Mouse (Mus musculus): ENCODE measurements around the gene Hook2. TPM values are rescaled to one million over a fixed set of nuclear protein-coding genes. Genes with fewer than 3 reads are reported as not detected.

The Hook2 gene
- polyA plus RNA-seq, 1 experiment from 2014 or later: 18.6 TPM

GRCm38 (mm10) chr8:85025098-85025932 is 34.9 kb downstream of the Hook2 start, which contains the start of gene Asna1:
Asna1 (minus strand) TSS chr8:85025281.
- peak; percentile 93 for ATAC-seq (ENCODE audit: low FRiP score, low read depth)
- Histone ChIP-seq H3K27me3 (no peaks in the 10 kb centered on the region), H3K4me1 (peaks cover 33% of the 10 kb centered on the region), H3K27ac (peak within 1 kb of the TSS; percentile 72), H3K9me3 (no peaks in the 10 kb centered on the region), H3K4me2 (replicated peaks) (peak within 1 kb of the TSS; percentile 94), H3K9ac (peak within 1 kb of the TSS; percentile 78), H3K36me3 (peaks cover 49% of the 10 kb centered on the region), H3K4me3 (peak within 1 kb of the TSS; percentile 99)
- WGBS: 5% methylated on average over 30 of the region's 30 CpGs

- peaks cover 33% of the 10 kb centered on the region for H3K4me1 ChIP-seq
- under 1% methylated on average over 75 of the region's 75 CpGs for WGBS
- peak within 1 kb of the TSS; percentile 92 for H3K27ac ChIP-seq
- peaks cover 49% of the 10 kb centered on the region for H3K36me3 ChIP-seq
- H3K27me3 ChIP-seq: no peaks in the 10 kb centered on the region
- peak; percentile 82 for ATAC-seq (ENCODE audit: low FRiP score, low read depth)
- no peaks in the 10 kb centered on the region for H3K9me3 ChIP-seq
- peak within 1 kb of the TSS; percentile 94 for H3K4me2 ChIP-seq (replicated peaks)
- peak within 1 kb of the TSS; percentile 99 for H3K9ac ChIP-seq
- H3K4me3 ChIP-seq: peak within 1 kb of the TSS; percentile 99
Measured at GRCm38 (mm10) chr8:85026670-85027515, 36.5 kb downstream of the Hook2 start, which contains the start of gene Trir. Trir (plus strand) TSS chr8:85026823.

GRCm38 (mm10) chr8:85027516-85027855 is 37.1 kb downstream of the Hook2 start:
- H3K4me2 ChIP-seq (replicated peaks): peak overlapping the region; percentile 94
- peaks cover 49% of the 10 kb centered on the region for H3K36me3 ChIP-seq
- no peak for ATAC-seq (ENCODE audit: low FRiP score, low read depth)
- no peaks in the 10 kb centered on the region for H3K27me3 ChIP-seq
- peak overlapping the region; percentile 92 for H3K27ac ChIP-seq
- peak overlapping the region; percentile 99 for H3K9ac ChIP-seq
- H3K4me1 ChIP-seq: peaks cover 33% of the 10 kb centered on the region
- WGBS: under 1% methylated on average over 13 of the region's 13 CpGs
- no peaks in the 10 kb centered on the region for H3K9me3 ChIP-seq
- peak overlapping the region; percentile 99 for H3K4me3 ChIP-seq

GRCm38 (mm10) chr8:85027922-85028321 is 37.5 kb downstream of the Hook2 start:
- peak overlapping the region; percentile 94 for H3K4me2 ChIP-seq (replicated peaks)
- WGBS: 39% methylated on average over 2 of the region's 2 CpGs
- no peak for ATAC-seq (ENCODE audit: low FRiP score, low read depth)
- H3K4me1 ChIP-seq: peaks cover 33% of the 10 kb centered on the region
- H3K9me3 ChIP-seq: no peaks in the 10 kb centered on the region
- H3K27me3 ChIP-seq: no peaks in the 10 kb centered on the region
- peak overlapping the region; percentile 99 for H3K9ac ChIP-seq
- H3K27ac ChIP-seq: no peak overlapping the region
- peaks cover 49% of the 10 kb centered on the region for H3K36me3 ChIP-seq
- H3K4me3 ChIP-seq: peak overlapping the region; percentile 99

GRCm38 (mm10) chr8:85029271-85029670 is 38.9 kb downstream of the Hook2 start:
- H3K4me1 ChIP-seq: peaks cover 29% of the 10 kb centered on the region
- no peak for ATAC-seq (ENCODE audit: low FRiP score, low read depth)
- H3K9me3 ChIP-seq: no peaks in the 10 kb centered on the region
- H3K27me3 ChIP-seq: no peaks in the 10 kb centered on the region
- H3K4me2 ChIP-seq (replicated peaks): peak overlapping the region; percentile 94
- H3K9ac ChIP-seq: peak overlapping the region; percentile 99; the same call in 1 of the 2 replicates
- H3K4me3 ChIP-seq: no peak overlapping the region
- no peak overlapping the region for H3K27ac ChIP-seq
- WGBS: 88% methylated on average over 14 of the region's 14 CpGs
- H3K36me3 ChIP-seq: peaks cover 50% of the 10 kb centered on the region

GRCm38 (mm10) chr8:85032622-85033311 is 42.4 kb downstream of the Hook2 start:
- H3K27ac ChIP-seq: no peak overlapping the region
- peaks cover 50% of the 10 kb centered on the region for H3K36me3 ChIP-seq
- no peaks in the 10 kb centered on the region for H3K27me3 ChIP-seq
- no peak overlapping the region for H3K9ac ChIP-seq
- 88% methylated on average over 4 of the region's 4 CpGs for WGBS
- peaks cover 26% of the 10 kb centered on the region for H3K4me1 ChIP-seq
- no peak overlapping the region for H3K4me2 ChIP-seq (replicated peaks)
- H3K4me3 ChIP-seq: no peak overlapping the region
- no peaks in the 10 kb centered on the region for H3K9me3 ChIP-seq
- ATAC-seq (ENCODE audit: low FRiP score, low read depth): no peak

- Histone ChIP-seq H3K4me2 (replicated peaks) (0 out of 2 replicates have a peak overlapping the region, but pooled peaks have one; percentile 84), H3K9ac (no peak overlapping the region), H3K36me3 (peaks cover 50% of the 10 kb centered on the region), H3K27me3 (no peaks in the 10 kb centered on the region), H3K27ac (no peak overlapping the region), H3K4me3 (no peak overlapping the region), H3K4me1 (peaks cover 22% of the 10 kb centered on the region), H3K9me3 (no peaks in the 10 kb centered on the region)
- no peak for ATAC-seq (ENCODE audit: low FRiP score, low read depth)
- 55% methylated on average over 1 of the region's 1 CpGs for WGBS
Measured at GRCm38 (mm10) chr8:85033867-85034266, 43.5 kb downstream of the Hook2 start.

GRCm38 (mm10) chr8:85034764-85035163 is 44.4 kb downstream of the Hook2 start:
- Histone ChIP-seq H3K9ac (peak overlapping the region; percentile 78), H3K4me3 (peak overlapping the region; percentile 86), H3K27me3 (no peaks in the 10 kb centered on the region), H3K36me3 (peaks cover 43% of the 10 kb centered on the region), H3K27ac (0 out of 2 replicates have a peak overlapping the region, but pooled peaks have one; percentile 100), H3K9me3 (no peaks in the 10 kb centered on the region), H3K4me2 (replicated peaks) (peak overlapping the region; percentile 84), H3K4me1 (peaks cover 24% of the 10 kb centered on the region)
- WGBS: 2% methylated on average over 13 of the region's 13 CpGs
- ATAC-seq (ENCODE audit: low FRiP score, low read depth): no peak

- 6% methylated on average over 12 of the region's 12 CpGs for WGBS
- Histone ChIP-seq H3K27ac (peak overlapping the region; percentile 100), H3K36me3 (peaks cover 43% of the 10 kb centered on the region), H3K27me3 (no peaks in the 10 kb centered on the region), H3K9me3 (no peaks in the 10 kb centered on the region), H3K4me3 (peak overlapping the region; percentile 86), H3K9ac (peak overlapping the region; percentile 78), H3K4me2 (replicated peaks) (peak overlapping the region; percentile 84), H3K4me1 (peaks cover 28% of the 10 kb centered on the region)
- ATAC-seq (ENCODE audit: low FRiP score, low read depth): no peak
Measured at GRCm38 (mm10) chr8:85035165-85035727, 44.8 kb downstream of the Hook2 start.

GRCm38 (mm10) chr8:85035728-85036310 is 45.4 kb downstream of the Hook2 start:
- Histone ChIP-seq H3K4me2 (replicated peaks) (peak overlapping the region; percentile 84), H3K4me1 (peaks cover 28% of the 10 kb centered on the region), H3K9me3 (no peaks in the 10 kb centered on the region), H3K36me3 (peaks cover 43% of the 10 kb centered on the region), H3K27me3 (no peaks in the 10 kb centered on the region), H3K9ac (peak overlapping the region; percentile 78), H3K27ac (peak overlapping the region; percentile 100), H3K4me3 (peak overlapping the region; percentile 86)
- WGBS: 0% methylated on average over 15 of the region's 15 CpGs
- peak; percentile 16; the same call in 1 of the 2 replicates for ATAC-seq (ENCODE audit: low FRiP score, low read depth)

- peak overlapping the region; percentile 100 for H3K27ac ChIP-seq
- peak overlapping the region; percentile 84 for H3K4me2 ChIP-seq (replicated peaks)
- peaks cover 45% of the 10 kb centered on the region for H3K36me3 ChIP-seq
- H3K27me3 ChIP-seq: no peaks in the 10 kb centered on the region
- peak overlapping the region; percentile 86 for H3K4me3 ChIP-seq
- 0% methylated on average over 9 of the region's 9 CpGs for WGBS
- peak overlapping the region; percentile 78 for H3K9ac ChIP-seq
- peak; percentile 37 for ATAC-seq (ENCODE audit: low FRiP score, low read depth)
- no peaks in the 10 kb centered on the region for H3K9me3 ChIP-seq
- peaks cover 28% of the 10 kb centered on the region for H3K4me1 ChIP-seq
Measured at GRCm38 (mm10) chr8:85036381-85036717, 45.9 kb downstream of the Hook2 start.
